Mouse (Mus musculus) liver, embryonic 14.5 days (tissue): ENCODE measurements around the gene Mark2. TPM values are rescaled to one million over a fixed set of nuclear protein-coding genes. Genes with fewer than 3 reads are reported as not detected.

Experiments
- ATAC-seq: fragments of 200-750 bp; cut with Nextera tagmentation; 2 replicates; pipeline ENCODE4 v1.8.0; 2017; ENCODE audit warnings: moderate number of reproducible peaks, mild to moderate bottlenecking, moderate library complexity; ENCODE audit not compliant: insufficient read depth
- DNase-seq, 3 experiments: peaks; one replicate each; pipeline ENCODE4 v3.0.0-alpha.2; 2012 to 2013; ENCODE audit warnings: low read depth in 3 of 3, low spot score in 3 of 3
- H3K27ac ChIP-seq: fragments of 300-500 bp; sonication (generic); 2 replicates; pipeline ENCODE4 v1.5.1; 2014; ENCODE audit warnings: moderate library complexity, mild to moderate bottlenecking, control low read depth, inconsistent platforms
- H3K27me3 ChIP-seq: fragments of 300-500 bp; sonication (generic); 2 replicates; pipeline ENCODE4 v1.6.1; 2014; ENCODE audit warnings: mild to moderate bottlenecking, low read length, moderate library complexity; ENCODE audit not compliant: control insufficient read depth, insufficient read depth
- H3K36me3 ChIP-seq: fragments of 300-500 bp; sonication (generic); replicated peaks from 2 replicates; pipeline ENCODE4 v1.6.1; 2014; ENCODE audit warnings: low read depth; ENCODE audit not compliant: control insufficient read depth, insufficient read depth
- H3K4me1 ChIP-seq, 2 experiments: fragments of 200-500 bp in 1 of 2; fragments of 300-500 bp in 1 of 2; sonication (generic) in 1 of 2; replicated peaks; 2 replicates each; pipeline ENCODE4 v1.6.1; 2012 to 2014; ENCODE audit warnings: antibody characterized with exemption in 1 of 2, inconsistent platforms in 1 of 2, low read length in 1 of 2; ENCODE audit not compliant: control insufficient read depth in 2 of 2, insufficient read depth in 2 of 2
- H3K4me2 ChIP-seq: fragments of 300-500 bp; sonication (generic); 2 replicates; pipeline ENCODE4 v1.6.1; 2014; ENCODE audit warnings: low read depth, mild to moderate bottlenecking, control low read depth, moderate library complexity
- H3K4me3 ChIP-seq, 2 experiments: fragments of 200-500 bp in 1 of 2; fragments of 300-500 bp in 1 of 2; sonication (generic) in 1 of 2; 2 replicates each; pipeline ENCODE4 v1.5.1; 2012 to 2014; ENCODE audit warnings: low read depth in 2 of 2, low read length in 2 of 2, mild to moderate bottlenecking in 2 of 2, control low read depth in 1 of 2, inconsistent platforms in 1 of 2, moderate library complexity in 1 of 2; ENCODE audit not compliant: insufficient read depth in 1 of 2
- H3K9ac ChIP-seq: fragments of 300-500 bp; sonication (generic); replicated peaks from 2 replicates; pipeline ENCODE4 v1.6.1; 2014; ENCODE audit warnings: mild to moderate bottlenecking, control low read depth, moderate library complexity
- H3K9me3 ChIP-seq: fragments of 300-500 bp; sonication (generic); 2 replicates; pipeline ENCODE4 v1.6.1; 2016; ENCODE audit warnings: low read length, mixed read lengths; ENCODE audit not compliant: control insufficient read depth
- CTCF ChIP-seq: IDR thresholded peaks from 2 replicates; pipeline ENCODE4 v1.5.1; 2016; ENCODE audit warnings: antibody characterized with exemption, low read depth, control low read depth
- EP300 ChIP-seq: IDR thresholded peaks from 2 replicates; pipeline ENCODE4 v1.6.1; 2016; ENCODE audit warnings: antibody characterized with exemption, low read depth
- WGBS: fragments of 180-500 bp; shearing (Covaris S2); extraction: QIAGEN DNeasy Blood & Tissue Kit; methylation state at CpG from one replicate; pipeline ENCODE4 v1.1.7; 2014; ENCODE audit not compliant: insufficient replicate concordance; 5-methylcytosine and 5-hydroxymethylcytosine counted together
- polyA plus RNA-seq, 2 experiments: library from polyadenylated mRNA; depleted of rRNA in 1 of 2; stranded (reverse) in 1 of 2; unstranded in 1 of 2; fragments of >200 nt; fragmentation: Nextera tagmentation in 1 of 2; extraction: Ambion mirVana in 1 of 2; gene quantifications; 2 replicates each; pipeline versions ENCODE4 v1.2.1 to v1.2.3; 2012 to 2014

The Mark2 gene
- polyA plus RNA-seq, 2 experiments, result 14.3 to 17.4 TPM

DNA sequence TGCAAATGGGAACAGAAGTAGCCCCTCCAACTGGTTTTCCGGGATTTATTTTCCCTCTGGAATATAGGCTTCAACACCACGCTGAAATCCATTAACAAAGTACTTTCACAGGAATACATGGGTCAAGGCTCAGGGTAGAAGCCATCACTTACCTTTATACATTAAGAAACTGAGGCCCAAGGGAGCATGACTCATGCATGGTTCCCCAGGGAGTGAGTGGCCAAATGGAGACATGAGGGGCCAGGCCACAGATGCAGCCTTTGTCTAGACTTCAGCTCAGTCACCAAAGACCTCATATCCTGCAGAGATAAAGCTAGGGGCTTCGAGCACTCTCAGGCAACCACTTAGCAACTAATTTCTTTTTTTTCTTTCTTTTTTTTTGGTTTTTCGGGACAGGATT lies 104.9 kb downstream of the Mark2 start:
- Histone ChIP-seq H3K4me1 (peaks cover 8 to 10% of the 10 kb centered on the region in 2 experiments), H3K4me3 (no peak overlapping the region), H3K27ac (no peak overlapping the region), H3K9me3 (no peaks in the 10 kb centered on the region), H3K36me3 (peaks cover 19% of the 10 kb centered on the region), H3K27me3 (no peaks in the 10 kb centered on the region), H3K9ac (no peak overlapping the region), H3K4me2 (no peak overlapping the region)
- DNase-seq (no peak), ATAC-seq (no peak)
- 73% methylated on average over 4 of the region's 4 CpGs for WGBS
- TF ChIP-seq CTCF (no peak), EP300 (no peak)

- Histone ChIP-seq H3K36me3 (peaks cover 24% of the 10 kb centered on the region), H3K9ac (no peak overlapping the region), H3K4me1 (peaks cover 6 to 7% of the 10 kb centered on the region in 2 experiments), H3K27me3 (no peaks in the 10 kb centered on the region), H3K9me3 (no peaks in the 10 kb centered on the region), H3K4me2 (no peak overlapping the region), H3K27ac (no peak overlapping the region), H3K4me3 (no peak overlapping the region)
- DNase-seq (no peak), ATAC-seq (no peak)
- TF ChIP-seq EP300 (no peak), CTCF (no peak)
- 88% methylated on average over 2 of the region's 2 CpGs for WGBS
These were observed 105.6 kb downstream of the Mark2 start for GRCm38 (mm10) chr19:7236011-7236410.

DNA sequence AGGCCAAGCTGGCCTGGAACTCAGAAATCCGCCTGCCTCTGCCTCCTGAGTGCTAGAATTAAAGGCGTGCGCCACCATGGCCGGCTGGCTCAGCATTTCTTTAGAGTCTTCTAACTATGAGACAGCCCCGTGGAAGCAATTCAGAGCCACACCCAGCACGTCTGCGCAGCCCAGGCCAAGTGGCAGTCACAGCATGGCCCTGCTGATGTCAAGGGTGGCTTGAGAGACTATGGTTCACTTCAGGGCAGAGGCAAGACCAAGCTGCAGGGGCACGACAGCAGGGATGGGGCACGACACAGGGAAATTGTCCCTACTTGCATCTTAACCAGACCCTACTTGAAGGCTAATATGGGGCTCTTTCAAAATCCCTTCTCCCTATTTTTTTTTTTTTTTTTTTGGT lies 106.2 kb downstream of the Mark2 start:
- no peak overlapping the region for H3K27ac ChIP-seq
- no peak for ATAC-seq
- H3K4me1 ChIP-seq, result peaks cover 6 to 7% of the 10 kb centered on the region in 2 experiments
- peaks cover 26% of the 10 kb centered on the region for H3K36me3 ChIP-seq
- 78% methylated on average over 9 of the region's 9 CpGs for WGBS
- no peaks in the 10 kb centered on the region for H3K27me3 ChIP-seq
- DNase-seq, result no peak
- TF ChIP-seq EP300, result no peak
- TF ChIP-seq CTCF, result no peak
- H3K4me3 ChIP-seq, result no peak overlapping the region
- no peak overlapping the region for H3K4me2 ChIP-seq
- no peak overlapping the region for H3K9ac ChIP-seq
- H3K9me3 ChIP-seq, result no peaks in the 10 kb centered on the region

- no peaks in the 10 kb centered on the region for H3K9me3 ChIP-seq
- ATAC-seq (peak; percentile 50; the same call in 1 of the 2 replicates), DNase-seq (peak in 1 of 3 experiments; percentile 45)
- H3K4me2 ChIP-seq, result no peak overlapping the region
- H3K9ac ChIP-seq, result no peak overlapping the region
- WGBS, result 54% methylated on average over 8 of the region's 8 CpGs
- TF ChIP-seq EP300, result no peak
- TF ChIP-seq CTCF, result peak; percentile 87
- H3K27me3 ChIP-seq, result no peaks in the 10 kb centered on the region
- peaks cover 2% of the 10 kb centered on the region in 2 experiments for H3K4me1 ChIP-seq
- H3K27ac ChIP-seq, result no peak overlapping the region
- H3K36me3 ChIP-seq, result peaks cover 33% of the 10 kb centered on the region
- H3K4me3 ChIP-seq, result no peak overlapping the region
These were observed 107.0 kb downstream of the Mark2 start for GRCm38 (mm10) chr19:7234537-7235221.

GRCm38 (mm10) chr19:7226511-7226914 lies 115.1 kb downstream of the Mark2 start:
- H3K9me3 ChIP-seq, result no peaks in the 10 kb centered on the region
- no peak overlapping the region for H3K27ac ChIP-seq
- no peaks in the 10 kb centered on the region for H3K27me3 ChIP-seq
- no peak for ATAC-seq
- WGBS, result 56% methylated on average over 6 of the region's 6 CpGs
- no peak for DNase-seq
- peaks cover 38% of the 10 kb centered on the region for H3K36me3 ChIP-seq
- no peak for TF ChIP-seq CTCF
- TF ChIP-seq EP300, result no peak
- no peak overlapping the region for H3K4me2 ChIP-seq
- no peaks in the 10 kb centered on the region for H3K4me1 ChIP-seq
- H3K9ac ChIP-seq, result no peak overlapping the region
- H3K4me3 ChIP-seq, result no peak overlapping the region

Other genes with a start within 250 kb of the Mark2 start
- 0.01 and 0.02 TPM in 2 replicates for gene Flrt1, start 236.1 kb downstream of the Mark2 start, polyA plus RNA-seq (2012; rRNA removed)
- gene Flrt1, start 236.1 kb downstream of the Mark2 start, polyA plus RNA-seq (2014; fragmentation: Nextera tagmentation; extraction: Ambion mirVana), result 0.08 and 0.09 TPM in 2 replicates
- gene Otub1, start 135.5 kb downstream of the Mark2 start, polyA plus RNA-seq (2012; rRNA removed), result 31.5 and 34.7 TPM in 2 replicates
- 50.5 and 52.4 TPM in 2 replicates for gene Otub1, start 135.5 kb downstream of the Mark2 start, polyA plus RNA-seq (2014; fragmentation: Nextera tagmentation; extraction: Ambion mirVana)
- 282 and 547 TPM in 2 replicates for gene Cox8a, start 124.2 kb downstream of the Mark2 start, polyA plus RNA-seq (2012; rRNA removed)
- gene Cox8a, start 124.2 kb downstream of the Mark2 start, polyA plus RNA-seq (2014; fragmentation: Nextera tagmentation; extraction: Ambion mirVana), result 803 and 809 TPM in 2 replicates
- 16.1 and 18.0 TPM in 2 replicates for gene Naa40, start 100.7 kb downstream of the Mark2 start, polyA plus RNA-seq (2012; rRNA removed)
- 23.1 and 24.9 TPM in 2 replicates for gene Naa40, start 100.7 kb downstream of the Mark2 start, polyA plus RNA-seq (2014; fragmentation: Nextera tagmentation; extraction: Ambion mirVana)
- 1.7 and 2.0 TPM in 2 replicates for gene Rcor2, start 74.5 kb downstream of the Mark2 start, polyA plus RNA-seq (2012; rRNA removed)
- 0.36 and 0.58 TPM in 2 replicates for gene Rcor2, start 74.5 kb downstream of the Mark2 start, polyA plus RNA-seq (2014; fragmentation: Nextera tagmentation; extraction: Ambion mirVana)
- 2.5 and 2.9 TPM in 2 replicates for gene Spindoc, start 41.1 kb upstream of the Mark2 start, polyA plus RNA-seq (2012; rRNA removed)
- gene Spindoc, start 41.1 kb upstream of the Mark2 start, polyA plus RNA-seq (2014; fragmentation: Nextera tagmentation; extraction: Ambion mirVana), result 2.2 and 2.6 TPM in 2 replicates
- 5.6 and 6.3 TPM in 2 replicates for gene 2700081O15Rik, start 75.8 kb upstream of the Mark2 start, polyA plus RNA-seq (2012; rRNA removed)
- gene 2700081O15Rik, start 75.8 kb upstream of the Mark2 start, polyA plus RNA-seq (2014; fragmentation: Nextera tagmentation; extraction: Ambion mirVana), result 0.86 and 1.2 TPM in 2 replicates
- gene Rtn3, start 141.4 kb upstream of the Mark2 start, polyA plus RNA-seq (2012; rRNA removed), result 35.3 and 45.1 TPM in 2 replicates
- gene Rtn3, start 141.4 kb upstream of the Mark2 start, polyA plus RNA-seq (2014; fragmentation: Nextera tagmentation; extraction: Ambion mirVana), result 52.5 and 58.0 TPM in 2 replicates
- gene Atl3, start 152.2 kb upstream of the Mark2 start, polyA plus RNA-seq (2012; rRNA removed), result 5.2 and 7.3 TPM in 2 replicates
- 6.7 and 7.5 TPM in 2 replicates for gene Atl3, start 152.2 kb upstream of the Mark2 start, polyA plus RNA-seq (2014; fragmentation: Nextera tagmentation; extraction: Ambion mirVana)
- 12.4 and 22.5 TPM in 2 replicates for gene Pla2g16, start 215.6 kb upstream of the Mark2 start, polyA plus RNA-seq (2012; rRNA removed)
- 30.5 and 36.5 TPM in 2 replicates for gene Pla2g16, start 215.6 kb upstream of the Mark2 start, polyA plus RNA-seq (2014; fragmentation: Nextera tagmentation; extraction: Ambion mirVana)